Mouse (Mus musculus): ENCODE data around the gene Gng13. TPM values are rescaled to one million over a fixed set of nuclear protein-coding genes. Genes with fewer than 3 reads are reported as not detected.

The Gng13 gene
- total RNA-seq (2021) (1 to 10 TPM; 1.1 to 1.4 TPM), polyA plus RNA-seq (2012; rRNA removed) (not detected in 2 replicates)
- long read RNA-seq, result 0 reads

GRCm38 (mm10) chr17:25716711-25717637 is at the start of gene Gng13:
Gene Gng13, plus strand, starts transcription at chr17:25717171.
- peak; percentile 44 for DNase-seq

DNA sequence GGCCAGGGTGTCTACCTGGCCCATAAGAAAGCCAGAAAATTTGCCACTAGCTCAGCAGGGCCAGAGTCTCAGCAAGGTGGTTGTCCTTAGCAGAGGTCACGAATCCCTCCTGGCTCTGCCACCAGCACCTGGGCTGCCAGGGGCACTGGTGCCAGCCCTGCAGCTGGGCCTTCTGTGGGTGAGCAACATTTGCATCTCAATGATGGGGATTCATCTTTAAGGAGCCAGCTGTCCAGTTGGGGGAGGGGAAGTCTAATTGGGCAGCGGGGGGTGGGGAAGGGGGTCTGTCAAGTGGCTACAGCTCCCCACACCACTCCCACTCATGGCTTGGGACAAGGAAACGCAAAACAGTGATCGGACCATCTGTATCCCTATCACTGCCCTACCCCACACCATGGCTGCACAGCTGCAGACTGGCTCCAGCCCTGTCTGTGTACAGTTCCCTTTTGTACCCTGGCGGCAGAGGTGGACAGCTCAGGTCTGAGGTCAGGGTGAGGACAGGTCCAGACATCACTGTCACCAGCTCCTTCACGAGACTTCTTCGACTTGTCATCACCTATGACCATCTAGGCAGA is 48.4 kb upstream of the Gng13 start:
- DNase-seq, result no peak

- DNase-seq, result no peak
These were observed 44.0 kb upstream of the Gng13 start for GRCm38 (mm10) chr17:25672982-25673381.

DNA sequence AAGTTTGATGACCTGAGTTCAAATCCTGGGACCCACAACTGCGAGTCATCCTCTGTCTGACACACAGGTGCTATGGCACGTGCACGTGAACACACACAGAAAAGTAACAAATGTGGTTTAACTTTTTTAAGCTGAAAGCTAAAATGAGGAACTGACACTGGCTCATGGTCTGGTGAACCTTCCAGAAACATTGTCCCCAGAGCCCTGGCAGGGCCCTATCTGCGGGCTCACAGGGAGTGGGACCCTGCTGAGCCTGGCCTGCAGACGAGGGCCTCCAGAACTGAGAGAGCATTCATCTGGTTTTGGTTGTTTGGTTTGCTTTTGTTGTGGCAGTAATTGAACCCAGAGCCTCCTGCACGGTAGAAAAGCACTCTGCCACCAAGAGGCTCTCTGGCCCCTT is 39.0 kb upstream of the Gng13 start:
- no peak for DNase-seq

- no peak for DNase-seq
These were observed 37.2 kb upstream of the Gng13 start for GRCm38 (mm10) chr17:25679818-25680217.

GRCm38 (mm10) chr17:25681636-25682035 is 35.3 kb upstream of the Gng13 start:
- no peak for DNase-seq

DNA sequence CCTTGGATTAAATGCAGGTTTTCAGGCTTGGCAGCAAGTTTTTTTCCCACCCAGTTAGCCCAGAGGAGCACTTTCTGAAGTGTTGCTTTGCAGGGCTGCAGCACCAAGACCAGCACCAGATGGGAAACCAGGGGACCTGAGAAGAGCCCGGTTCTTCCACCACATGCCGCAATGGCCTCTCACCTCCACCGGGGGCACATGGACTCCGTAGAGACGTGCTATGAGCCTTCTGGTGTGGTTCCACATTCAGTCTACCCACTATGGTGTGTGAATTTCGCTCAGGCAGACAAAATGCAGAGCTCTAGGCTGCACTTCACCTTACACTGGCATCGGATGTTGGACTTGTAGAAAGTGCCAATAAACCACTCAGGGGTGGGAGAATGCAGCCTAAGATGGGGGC is 30.6 kb upstream of the Gng13 start:
- no peak for DNase-seq

DNA sequence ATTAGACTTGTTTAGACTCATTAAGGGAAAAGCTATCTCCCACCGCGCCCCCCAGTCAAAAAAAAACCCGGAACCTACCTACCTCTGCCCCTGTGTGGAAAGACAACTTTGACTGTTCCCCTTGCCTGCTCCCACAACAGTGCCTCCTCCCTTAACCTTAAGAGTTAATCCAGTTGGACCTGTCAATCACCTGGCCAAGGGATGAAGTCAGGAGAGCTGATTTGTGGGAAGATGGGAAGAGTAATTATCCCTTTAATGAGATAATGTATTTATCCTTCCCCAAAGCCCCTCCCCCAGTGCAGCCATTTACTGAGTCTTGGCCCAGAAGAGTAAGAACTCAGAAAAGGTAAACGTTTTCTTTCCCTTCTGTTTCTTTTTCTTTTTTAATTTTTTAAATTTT is 28.0 kb upstream of the Gng13 start:
- DNase-seq, result no peak

DNA sequence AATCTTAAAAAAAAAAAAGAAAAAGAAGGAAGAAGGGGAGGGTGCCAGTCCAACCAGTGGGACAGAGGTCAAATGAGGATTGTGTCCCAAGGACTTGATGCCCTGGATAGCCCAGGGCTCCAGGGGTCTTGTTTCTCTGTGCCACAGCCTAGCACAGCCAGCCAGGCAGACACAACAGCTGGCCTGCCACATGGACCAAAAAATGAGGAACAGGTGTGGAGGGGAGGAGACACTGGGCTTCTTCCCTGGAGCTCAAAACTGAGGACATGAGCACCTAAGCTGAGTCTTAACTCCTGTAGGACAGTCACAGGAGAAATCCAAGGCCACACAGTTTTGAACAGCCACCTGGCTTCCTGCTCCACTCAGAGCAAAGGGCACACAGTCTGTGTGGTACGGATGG is 20.7 kb upstream of the Gng13 start:
- DNase-seq, result no peak

DNA sequence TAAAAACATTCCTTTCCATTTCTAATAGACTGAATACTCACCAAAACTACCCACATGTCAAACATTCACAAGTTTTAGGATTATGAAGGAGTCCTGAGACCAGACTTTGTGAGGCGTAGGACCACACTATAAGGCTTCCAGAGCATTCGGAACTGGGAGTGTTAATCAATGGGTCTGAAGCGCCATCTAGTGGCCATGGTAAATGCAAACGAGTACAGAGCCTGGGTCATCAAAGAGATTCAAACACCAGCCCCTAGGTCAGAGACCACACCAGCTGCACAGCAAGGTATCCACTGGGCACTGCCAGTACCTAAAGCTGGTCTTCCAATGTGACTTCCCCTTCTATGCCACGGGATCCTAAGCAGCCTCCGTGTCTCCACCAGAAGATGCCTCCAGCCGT is 18.5 kb upstream of the Gng13 start:
- peak; percentile 57 for DNase-seq

DNA sequence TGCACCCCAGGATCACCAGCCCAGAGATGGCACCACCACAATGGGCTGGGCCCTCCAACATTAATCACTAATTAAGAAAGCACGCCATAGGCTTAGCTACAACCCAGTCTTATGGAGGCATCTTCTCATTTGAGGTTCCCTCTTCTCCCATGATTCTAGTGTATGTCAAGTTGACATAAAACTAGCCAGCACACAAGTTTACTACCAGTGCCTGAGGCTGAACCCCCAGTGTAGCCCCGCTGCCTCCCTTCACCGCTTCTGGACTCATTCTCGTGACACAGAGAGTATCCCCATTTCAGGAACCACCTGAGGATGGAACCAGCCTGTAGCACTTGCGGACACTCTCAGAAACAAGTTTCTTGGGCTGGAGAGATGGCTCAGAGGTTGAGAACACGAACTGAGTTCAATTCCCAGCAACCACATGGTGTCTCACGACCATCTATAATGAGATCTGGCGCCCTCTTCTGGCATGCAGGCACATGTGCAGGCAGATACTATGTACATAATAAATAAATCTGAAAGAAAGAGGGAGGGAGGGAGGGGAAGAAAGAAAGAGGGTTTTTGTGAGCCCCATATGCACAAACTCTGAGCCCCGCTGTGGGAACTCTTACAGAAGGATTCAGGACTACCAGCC is 16.0 kb upstream of the Gng13 start:
- no peak for DNase-seq

GRCm38 (mm10) chr17:25709994-25710393 is 7.0 kb upstream of the Gng13 start:
- no peak for DNase-seq

DNA sequence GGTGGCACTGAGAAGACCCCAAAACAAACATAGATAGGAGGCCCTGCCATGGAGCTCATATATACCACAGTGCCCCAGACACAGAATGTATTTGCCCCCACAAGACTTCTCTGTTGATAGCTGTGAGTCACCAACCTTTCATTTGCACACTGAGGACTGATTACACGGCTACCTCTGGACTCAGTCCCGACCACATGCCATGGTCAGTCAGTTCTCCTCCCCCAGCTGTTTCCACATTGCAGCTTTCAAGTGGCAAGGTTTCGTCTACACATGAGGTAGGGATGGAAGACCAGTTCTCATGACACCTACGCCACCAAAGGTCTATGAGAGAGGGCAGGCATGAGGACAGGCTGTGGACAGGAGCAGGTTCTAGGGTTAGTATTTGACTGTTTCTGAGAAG is 5.8 kb upstream of the Gng13 start:
- no peak for DNase-seq

GRCm38 (mm10) chr17:25715627-25716026 is 1.3 kb upstream of the Gng13 start:
- no peak for DNase-seq

DNA sequence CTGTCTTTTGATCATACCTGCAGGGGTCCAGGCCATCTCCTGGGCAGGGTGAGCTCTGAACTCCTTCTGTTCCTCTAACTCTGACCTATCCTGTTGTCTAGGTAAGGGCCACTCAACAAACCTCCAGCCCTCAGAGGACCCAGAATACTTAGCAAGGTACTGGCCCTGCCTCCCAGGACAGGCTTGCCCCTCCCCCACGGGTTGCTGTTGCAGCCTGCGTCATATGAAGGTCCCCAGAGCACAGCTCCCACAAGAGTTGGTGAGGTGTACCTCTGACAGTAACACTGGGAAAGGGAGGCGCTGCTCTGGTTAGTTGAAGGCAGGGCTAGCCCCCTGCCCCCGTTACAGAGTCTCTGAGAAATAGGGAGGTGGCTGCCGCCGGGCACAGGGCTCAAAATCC is 841 bp upstream of the Gng13 start:
- no peak for DNase-seq

- DNase-seq, result no peak
These were observed 720 bp downstream of the Gng13 start for GRCm38 (mm10) chr17:25717691-25718090.

- DNase-seq, result no peak
These were observed 4.5 kb downstream of the Gng13 start for GRCm38 (mm10) chr17:25721476-25721875.

- no peak for DNase-seq
These were observed 6.5 kb downstream of the Gng13 start for GRCm38 (mm10) chr17:25723470-25723869.

GRCm38 (mm10) chr17:25723919-25724318 is 6.9 kb downstream of the Gng13 start:
- DNase-seq, result no peak

GRCm38 (mm10) chr17:25725264-25725663 is 8.3 kb downstream of the Gng13 start:
- DNase-seq, result no peak

- DNase-seq, result peak; percentile 99
These were observed 10.5 kb downstream of the Gng13 start, which contains the start of the genes Chtf18 and Rpusd1 for GRCm38 (mm10) chr17:25727265-25728008. Gene Chtf18, minus strand, starts transcription at chr17:25727419. Gene Rpusd1, plus strand, starts transcription at chr17:25727670.

- DNase-seq, result no peak
These were observed 11.0 kb downstream of the Gng13 start for GRCm38 (mm10) chr17:25728009-25728270.

Measured in adrenal gland, adult 2 months (tissue).